Mouse (Mus musculus) kidney, postnatal 4 days (tissue): ENCODE data around the gene Cox7a1.
A peak's percentile ranks its signal among the peaks of the same experiment; 100 is the strongest.
"Not testable (repeated sequence)": the region's sequence is repeated elsewhere in the genome, so short reads cannot be mapped to it uniquely, and the experiment has no call there.

Experiments
- DNase-seq, 2 experiments: peaks; one replicate each; pipeline ENCODE4 v3.0.0; 2021; ENCODE audit warnings: mixed read lengths in 2 of 2

The Cox7a1 gene

GRCm38 (mm10) chr7:30183879-30184289, at the start of gene Cox7a1:
Cox7a1 (plus strand) TSS chr7:30184144.
- DNase-seq, result peak; percentile 86 to 90

GRCm38 (mm10) chr7:30136826-30137225, 47.1 kb upstream of the Cox7a1 start:
- no peak for DNase-seq

- DNase-seq, result no peak
Observed at GRCm38 (mm10) chr7:30143170-30143554, 40.8 kb upstream of the Cox7a1 start.

- DNase-seq, result peak; percentile 88 to 93
Observed at GRCm38 (mm10) chr7:30143555-30144209, 40.3 kb upstream of the Cox7a1 start.

- DNase-seq, result no peak
Observed at GRCm38 (mm10) chr7:30147011-30147410, 36.9 kb upstream of the Cox7a1 start.

- no peak for DNase-seq
Observed at GRCm38 (mm10) chr7:30154040-30154439, 29.9 kb upstream of the Cox7a1 start.

GRCm38 (mm10) chr7:30155507-30155906, 28.4 kb upstream of the Cox7a1 start:
- no peak for DNase-seq

- DNase-seq, result no peak
Observed at GRCm38 (mm10) chr7:30163113-30163512, 20.8 kb upstream of the Cox7a1 start.

GRCm38 (mm10) chr7:30164745-30165144, 19.2 kb upstream of the Cox7a1 start:
- DNase-seq, result no peak

- no peak for DNase-seq
Observed at GRCm38 (mm10) chr7:30168914-30169582, 14.9 kb upstream of the Cox7a1 start.

GRCm38 (mm10) chr7:30169583-30170282, 14.2 kb upstream of the Cox7a1 start, which contains the start of gene Zfp146:
Zfp146 (minus strand) TSS chr7:30169750.
- DNase-seq, result peak; percentile 90 to 95

- DNase-seq, result no peak
Observed at GRCm38 (mm10) chr7:30170283-30170951, 13.5 kb upstream of the Cox7a1 start.

- DNase-seq, result no peak
Observed at GRCm38 (mm10) chr7:30176474-30176873, 7.5 kb upstream of the Cox7a1 start.

GRCm38 (mm10) chr7:30178256-30178655, 5.7 kb upstream of the Cox7a1 start:
- no peak for DNase-seq

GRCm38 (mm10) chr7:30181308-30181707, 2.6 kb upstream of the Cox7a1 start:
- DNase-seq, result peak; percentile 83 to 84

GRCm38 (mm10) chr7:30181929-30182328, 2.0 kb upstream of the Cox7a1 start:
- not testable (repeated sequence) for DNase-seq

GRCm38 (mm10) chr7:30183189-30183588, 755 bp upstream of the Cox7a1 start:
- DNase-seq, result not testable (repeated sequence)

GRCm38 (mm10) chr7:30184641-30185348, 851 bp downstream of the Cox7a1 start:
- DNase-seq, result no peak

GRCm38 (mm10) chr7:30188344-30189115, 4.6 kb downstream of the Cox7a1 start:
- DNase-seq, result no peak

GRCm38 (mm10) chr7:30189116-30189491, 5.2 kb downstream of the Cox7a1 start:
- no peak for DNase-seq

- DNase-seq, result no peak
Observed at GRCm38 (mm10) chr7:30192088-30192487, 8.1 kb downstream of the Cox7a1 start.

GRCm38 (mm10) chr7:30193013-30193412, 9.1 kb downstream of the Cox7a1 start:
- peak; percentile 31 to 53 for DNase-seq
